9 mouse cellular contexts compared by ENCODE assay signal in genomic region chr4:129575171-129575844, GRCm38 (mm10). TPM values are rescaled to one million over a fixed set of nuclear protein-coding genes. Genes with fewer than 3 reads are reported as not detected.
DNase-seq lines count a peak whose midpoint lies in the region; ATAC-seq and TF ChIP-seq lines count a peak whose summit lies in the region.
"Had no signal": no experiment of that assay in that cellular context is flagged by ENCODE, and none has a peak within 500 bp of the region (broad histone marks: within the 10 kb centered on the region; RNA-seq: fewer than 3 reads in every experiment).

No protein-coding gene starts in this region.

- H3K4me1 ChIP-seq in embryonic facial prominence, embryonic 14.5 days (ENCODE audit: control insufficient read depth, insufficient read depth, low read length) = no peaks in the 10 kb centered on the region
- peaks cover 25% of the 10 kb centered on the region; the same call in 1 of the 2 replicates for H3K4me1 ChIP-seq in spleen, adult 2 months (ENCODE audit: control insufficient read depth, insufficient read depth, insufficient read length)
- H3K4me1 ChIP-seq in midbrain, embryonic 15.5 days = peaks cover 6% of the 10 kb centered on the region; the same call in 1 of the 2 replicates

- no peak; the same call in 1 of the 2 replicates for ATAC-seq in embryonic facial prominence, embryonic 14.5 days (ENCODE audit: low read depth)
- ATAC-seq in midbrain, embryonic 15.5 days (replicated peaks) = no peak

- H3K4me3 ChIP-seq in embryonic facial prominence, embryonic 14.5 days (ENCODE audit: low read depth, low read length) = no peak overlapping the region
- H3K4me3 ChIP-seq in spleen, adult 2 months (ENCODE audit: extremely low read depth, insufficient read depth, insufficient read length) = peak overlapping the region; percentile 34
- H3K4me3 ChIP-seq in midbrain, embryonic 15.5 days = no peak overlapping the region

- 0 out of 2 replicates have a peak overlapping the region, but pooled peaks have one; percentile 28 for H3K27ac ChIP-seq in embryonic facial prominence, embryonic 14.5 days (replicated peaks; ENCODE audit: low read depth, low read length)
- peak overlapping the region; percentile 98 for H3K27ac ChIP-seq in spleen, adult 2 months (ENCODE audit: insufficient read depth, low read length)
- no peak overlapping the region for H3K27ac ChIP-seq in midbrain, embryonic 15.5 days

- H3K27me3 ChIP-seq in embryonic facial prominence, embryonic 14.5 days (replicated peaks; ENCODE audit: control insufficient read depth, insufficient read depth, low read length) = no peaks in the 10 kb centered on the region
- H3K27me3 ChIP-seq in spleen, adult 2 months (ENCODE audit: control insufficient read depth, insufficient read depth, low read length) = no peaks in the 10 kb centered on the region
- no peaks in the 10 kb centered on the region for H3K27me3 ChIP-seq in midbrain, embryonic 15.5 days (replicated peaks)

- no peaks in the 10 kb centered on the region for H3K9me3 ChIP-seq in embryonic facial prominence, embryonic 14.5 days (ENCODE audit: control insufficient read depth, low read length)
- no peaks in the 10 kb centered on the region for H3K9me3 ChIP-seq in midbrain, embryonic 15.5 days

- H3K4me2 ChIP-seq in embryonic facial prominence, embryonic 14.5 days (ENCODE audit: low read depth, low read length) = no peak overlapping the region
- no peak overlapping the region for H3K4me2 ChIP-seq in midbrain, embryonic 15.5 days

- WGBS in embryonic facial prominence, embryonic 14.5 days = 44% methylated on average over 7 of the region's 8 CpGs
- WGBS in spleen, adult 2 months = 4% methylated on average over 7 of the region's 8 CpGs
- WGBS in midbrain, embryonic 15.5 days = 70% methylated on average over 7 of the region's 8 CpGs

- TF ChIP-seq POLR2A in spleen, adult 2 months (IDR thresholded peaks at IDR 0.05; ENCODE audit: low read depth, low read length) = peak; percentile 12

- no peak for TF ChIP-seq CTCF in spleen, adult 2 months (IDR thresholded peaks at IDR 0.05; ENCODE audit: extremely low read depth, insufficient read depth, insufficient read length, insufficient replicate concordance)

- DNase-seq in gastrocnemius, postnatal 25 days = peak; percentile 36
- DNase-seq in gastrocnemius, adult 18-20 months (ENCODE audit: low spot score) = no peak
- DNase-seq in embryonic facial prominence, embryonic 14.5 days (ENCODE audit: low spot score) = peak; percentile 17
- DNase-seq in liver (peak; percentile 35), adipocyte (ENCODE audit: low spot score) (no peak)
- peak; percentile 89 to 95 for DNase-seq in spleen, adult 2 months (ENCODE audit: low read depth in 1 of 2, low spot score in 2 of 2)
- DNase-seq in gastrocnemius, postnatal 10 days = no peak

- peak overlapping the region; percentile 40 for H3K9ac ChIP-seq in embryonic facial prominence, embryonic 14.5 days (ENCODE audit: low read depth, low read length)
- H3K9ac ChIP-seq in midbrain, embryonic 15.5 days = no peak overlapping the region

- no peaks in the 10 kb centered on the region for H3K36me3 ChIP-seq in embryonic facial prominence, embryonic 14.5 days (ENCODE audit: control insufficient read depth, insufficient read depth, low read length)
- H3K36me3 ChIP-seq in spleen, adult 2 months (ENCODE audit: control insufficient read depth, insufficient read depth, low read length) = no peaks in the 10 kb centered on the region
- no peaks in the 10 kb centered on the region for H3K36me3 ChIP-seq in midbrain, embryonic 15.5 days (replicated peaks)

RNA-seq across cellular contexts. Expression of gene Lck, which starts 1.9 kb away (rescaled TPM):
- total RNA-seq in gastrocnemius, postnatal 25 days (2021) = under 1 TPM in 1 of 2 experiments, not detected in 1; 0.48 TPM
- not detected for total RNA-seq in gastrocnemius, adult 18-20 months (2021)
- 4.7 and 6.4 TPM in 2 replicates for polyA plus RNA-seq in embryonic facial prominence, embryonic 14.5 days (2014; fragmentation: Nextera tagmentation; extraction: Ambion mirVana)
- 109 and 117 TPM in 2 replicates for polyA plus RNA-seq in spleen, adult 2 months (2012; rRNA removed)
- polyA plus RNA-seq in midbrain, embryonic 15.5 days (2015; fragmentation: Nextera tagmentation; extraction: Ambion mirVana) = 12.5 and 13.5 TPM in 2 replicates
- under 1 TPM in 1 of 2 experiments, not detected in 1; 0.59 TPM for total RNA-seq in gastrocnemius, postnatal 10 days (2021)

RNA-seq across cellular contexts. Expression of gene Fam167b, which starts 3.0 kb away (rescaled TPM):
- total RNA-seq in gastrocnemius, postnatal 25 days (2021) = under 1 TPM in 1 of 2 experiments, not detected in 1; 0.31 TPM
- not detected for total RNA-seq in gastrocnemius, adult 18-20 months (2021)
- polyA plus RNA-seq in embryonic facial prominence, embryonic 14.5 days (2014; fragmentation: Nextera tagmentation; extraction: Ambion mirVana) = 6.4 and 6.9 TPM in 2 replicates
- polyA plus RNA-seq in spleen, adult 2 months (2012; rRNA removed) = 10.9 and 17.2 TPM in 2 replicates
- 0.31 TPM in 1 of 2 replicates, not detected in the other for polyA plus RNA-seq in midbrain, embryonic 15.5 days (2015; fragmentation: Nextera tagmentation; extraction: Ambion mirVana)
- total RNA-seq in gastrocnemius, postnatal 10 days (2021) = 1 to 10 TPM in 1 of 2 experiments, under 1 TPM in 1; 0.80 to 1.3 TPM
- polyA plus RNA-seq: neural tube, embryonic 14.5 days had no signal

RNA-seq across cellular contexts. Expression of gene Eif3i, which starts 25.1 kb away (rescaled TPM):
- 100 to 1,000 TPM; 116 to 129 TPM for total RNA-seq in gastrocnemius, postnatal 25 days (2021)
- total RNA-seq in gastrocnemius, adult 18-20 months (2021) = 100 to 1,000 TPM; 132 to 136 TPM
- 288 and 308 TPM in 2 replicates for polyA plus RNA-seq in embryonic facial prominence, embryonic 14.5 days (2014; fragmentation: Nextera tagmentation; extraction: Ambion mirVana)
- 185 and 203 TPM in 2 replicates for polyA plus RNA-seq in spleen, adult 2 months (2012; rRNA removed)
- polyA plus RNA-seq in midbrain, embryonic 15.5 days (2015; fragmentation: Nextera tagmentation; extraction: Ambion mirVana) = 195 and 208 TPM in 2 replicates
- total RNA-seq in gastrocnemius, postnatal 10 days (2021) = 100 to 1,000 TPM; 149 to 151 TPM

RNA-seq across cellular contexts. Expression of gene Tmem234, which starts 25.2 kb away (rescaled TPM):
- total RNA-seq in gastrocnemius, postnatal 25 days (2021) = 10 to 100 TPM; 30.5 to 32.3 TPM
- total RNA-seq in gastrocnemius, adult 18-20 months (2021) = 10 to 100 TPM; 28.8 to 32.9 TPM
- 166 and 174 TPM in 2 replicates for polyA plus RNA-seq in embryonic facial prominence, embryonic 14.5 days (2014; fragmentation: Nextera tagmentation; extraction: Ambion mirVana)
- 119 and 129 TPM in 2 replicates for polyA plus RNA-seq in spleen, adult 2 months (2012; rRNA removed)
- 198 and 199 TPM in 2 replicates for polyA plus RNA-seq in midbrain, embryonic 15.5 days (2015; fragmentation: Nextera tagmentation; extraction: Ambion mirVana)
- total RNA-seq in gastrocnemius, postnatal 10 days (2021) = 10 to 100 TPM; 42.3 to 47.0 TPM

RNA-seq across cellular contexts. Expression of gene Hdac1, which starts 32.8 kb away (rescaled TPM):
- 1 to 10 TPM; 9.6 to 9.9 TPM for total RNA-seq in gastrocnemius, postnatal 25 days (2021)
- total RNA-seq in gastrocnemius, adult 18-20 months (2021) = 1 to 10 TPM; 7.7 to 8.2 TPM
- 179 and 200 TPM in 2 replicates for polyA plus RNA-seq in embryonic facial prominence, embryonic 14.5 days (2014; fragmentation: Nextera tagmentation; extraction: Ambion mirVana)
- polyA plus RNA-seq in spleen, adult 2 months (2012; rRNA removed) = 55.1 and 69.0 TPM in 2 replicates
- 86.1 and 99.3 TPM in 2 replicates for polyA plus RNA-seq in midbrain, embryonic 15.5 days (2015; fragmentation: Nextera tagmentation; extraction: Ambion mirVana)
- total RNA-seq in gastrocnemius, postnatal 10 days (2021) = 10 to 100 TPM; 23.9 to 29.8 TPM

Comparison
In these comparisons a context has a peak if more than half of its experiments do, and no peak if none do; other contexts are left out.
1. DNase-seq: peak in gastrocnemius, postnatal 25 days (single experiment), embryonic facial prominence, embryonic 14.5 days (single experiment), liver (single experiment) and spleen, adult 2 months (2 of 2); none in gastrocnemius, adult 18-20 months (single experiment), adipocyte (single experiment) and gastrocnemius, postnatal 10 days (single experiment).